Mouse (Mus musculus): Measurements from ENCODE around the gene Amh. TPM values are rescaled to one million over a fixed set of nuclear protein-coding genes. Genes with fewer than 3 reads are reported as not detected.
A peak's percentile ranks its signal among the peaks of the same experiment; 100 is the strongest.

Amh gene
- polyA plus RNA-seq, 1 experiment from 2014 or later, result 0.10 TPM

MicroRNA genes within 50 kb of the gene (microRNA counts, 519-probe panel; counts per million panel counts)
- not detected for microRNA mmu-miR-1982

Small RNAs within 50 kb of the gene (microRNA-seq; reads per million reads assigned to microRNA genes)
- 2.8 reads per million, percentile 11 among the genes with 10 or more reads in this experiment for gene Mir1982

Other genes with a start within 250 kb of the Amh start
- gene Rexo1, start 243.7 kb upstream of the Amh start, polyA plus RNA-seq (2015; fragmentation: Nextera tagmentation; extraction: Ambion mirVana), result 33.9 and 35.0 TPM in 2 replicates
- 6.0 and 6.3 TPM in 2 replicates for gene Klf16, start 227.9 kb upstream of the Amh start, polyA plus RNA-seq (2015; fragmentation: Nextera tagmentation; extraction: Ambion mirVana)
- 126 and 152 TPM in 2 replicates for gene Abhd17a, start 214.9 kb upstream of the Amh start, polyA plus RNA-seq (2015; fragmentation: Nextera tagmentation; extraction: Ambion mirVana)
- 65.0 and 66.2 TPM in 2 replicates for gene Scamp4, start 202.4 kb upstream of the Amh start, polyA plus RNA-seq (2015; fragmentation: Nextera tagmentation; extraction: Ambion mirVana)
- 6.0 and 6.9 TPM in 2 replicates for gene Adat3, start 202.4 kb upstream of the Amh start, polyA plus RNA-seq (2015; fragmentation: Nextera tagmentation; extraction: Ambion mirVana)
- 4.6 and 5.0 TPM in 2 replicates for gene Gm49322, start 199.2 kb upstream of the Amh start, polyA plus RNA-seq (2015; fragmentation: Nextera tagmentation; extraction: Ambion mirVana)
- gene Csnk1g2, start 182.4 kb upstream of the Amh start, polyA plus RNA-seq (2015; fragmentation: Nextera tagmentation; extraction: Ambion mirVana), result 107 and 123 TPM in 2 replicates
- 85.9 and 90.4 TPM in 2 replicates for gene Btbd2, start 148.2 kb upstream of the Amh start, polyA plus RNA-seq (2015; fragmentation: Nextera tagmentation; extraction: Ambion mirVana)
- gene Mknk2, start 127.1 kb upstream of the Amh start, polyA plus RNA-seq (2015; fragmentation: Nextera tagmentation; extraction: Ambion mirVana), result 61.5 and 66.6 TPM in 2 replicates
- 63.4 and 64.3 TPM in 2 replicates for gene Mob3a, start 103.3 kb upstream of the Amh start, polyA plus RNA-seq (2015; fragmentation: Nextera tagmentation; extraction: Ambion mirVana)
- 42.9 and 50.9 TPM in 2 replicates for gene Izumo4, start 103.1 kb upstream of the Amh start, polyA plus RNA-seq (2015; fragmentation: Nextera tagmentation; extraction: Ambion mirVana)
- gene Ap3d1, start 63.0 kb upstream of the Amh start, polyA plus RNA-seq (2015; fragmentation: Nextera tagmentation; extraction: Ambion mirVana), result 117 and 122 TPM in 2 replicates
- 21.0 and 25.9 TPM in 2 replicates for gene Dot1l, start 50.0 kb upstream of the Amh start, polyA plus RNA-seq (2015; fragmentation: Nextera tagmentation; extraction: Ambion mirVana)
- 60.3 and 62.6 TPM in 2 replicates for gene Sf3a2, start 7.0 kb upstream of the Amh start, polyA plus RNA-seq (2015; fragmentation: Nextera tagmentation; extraction: Ambion mirVana)
- 130 and 147 TPM in 2 replicates for gene Plekhj1, start 6.6 kb upstream of the Amh start, polyA plus RNA-seq (2015; fragmentation: Nextera tagmentation; extraction: Ambion mirVana)
- 0.59 and 1.0 TPM in 2 replicates for gene Jsrp1, start 8.3 kb downstream of the Amh start, polyA plus RNA-seq (2015; fragmentation: Nextera tagmentation; extraction: Ambion mirVana)
- 1,243 and 1,388 TPM in 2 replicates for gene Oaz1, start 21.4 kb downstream of the Amh start, polyA plus RNA-seq (2015; fragmentation: Nextera tagmentation; extraction: Ambion mirVana)
- 10.4 and 11.7 TPM in 2 replicates for gene Lingo3, start 38.8 kb downstream of the Amh start, polyA plus RNA-seq (2015; fragmentation: Nextera tagmentation; extraction: Ambion mirVana)
- gene Lsm7, start 50.0 kb downstream of the Amh start, polyA plus RNA-seq (2015; fragmentation: Nextera tagmentation; extraction: Ambion mirVana), result 214 and 222 TPM in 2 replicates
- 85.5 and 89.5 TPM in 2 replicates for gene Sppl2b, start 50.0 kb downstream of the Amh start, polyA plus RNA-seq (2015; fragmentation: Nextera tagmentation; extraction: Ambion mirVana)
- gene Tmprss9, start 66.6 kb downstream of the Amh start, polyA plus RNA-seq (2015; fragmentation: Nextera tagmentation; extraction: Ambion mirVana), result 0.23 and 0.41 TPM in 2 replicates
- 318 and 330 TPM in 2 replicates for gene Timm13, start 95.7 kb downstream of the Amh start, polyA plus RNA-seq (2015; fragmentation: Nextera tagmentation; extraction: Ambion mirVana)
- gene Lmnb2, start 113.0 kb downstream of the Amh start, polyA plus RNA-seq (2015; fragmentation: Nextera tagmentation; extraction: Ambion mirVana), result 46.9 and 48.9 TPM in 2 replicates
- gene Gadd45b, start 124.8 kb downstream of the Amh start, polyA plus RNA-seq (2015; fragmentation: Nextera tagmentation; extraction: Ambion mirVana), result 5.5 and 8.2 TPM in 2 replicates
- 19.0 and 21.2 TPM in 2 replicates for gene Gng7, start 209.7 kb downstream of the Amh start, polyA plus RNA-seq (2015; fragmentation: Nextera tagmentation; extraction: Ambion mirVana)
- gene Diras1, start 220.4 kb downstream of the Amh start, polyA plus RNA-seq (2015; fragmentation: Nextera tagmentation; extraction: Ambion mirVana), result 77.5 and 79.2 TPM in 2 replicates
- gene Slc39a3, start 232.2 kb downstream of the Amh start, polyA plus RNA-seq (2015; fragmentation: Nextera tagmentation; extraction: Ambion mirVana), result 57.2 and 58.0 TPM in 2 replicates